Mouse (Mus musculus): ENCODE results near the gene Lipt2. TPM values are rescaled to one million over a fixed set of nuclear protein-coding genes. Genes with fewer than 3 reads are reported as not detected.

Gene Lipt2
- polyA plus RNA-seq (2012; rRNA removed; ENCODE audit: low replicate concordance) = 7.0 and 11.8 TPM in 2 replicates

GRCm38 (mm10) chr7:100159105-100159841 is at the start of gene Lipt2:
Gene Lipt2, plus strand, starts transcription at chr7:100159277.

GRCm38 (mm10) chr7:100121376-100121789 is 37.7 kb upstream of the Lipt2 start, which contains the start of gene Pold3:
Gene Pold3, minus strand, starts transcription at chr7:100121565.

GRCm38 (mm10) chr7:100176269-100176668 is 17.2 kb downstream of the Lipt2 start, which contains the start of gene Kcne3:
Gene Kcne3, plus strand, starts transcription at chr7:100176502.

Other genes starting within 250 kb of the Lipt2 start
- gene Rnf169, start 178.8 kb upstream of the Lipt2 start, polyA plus RNA-seq (2012; rRNA removed; ENCODE audit: low replicate concordance) = 4.0 and 8.5 TPM in 2 replicates
- 0.07 and 46.7 TPM in 2 replicates for gene Chrdl2, start 153.1 kb upstream of the Lipt2 start, polyA plus RNA-seq (2012; rRNA removed; ENCODE audit: low replicate concordance)
- gene Pold3, start 37.7 kb upstream of the Lipt2 start, polyA plus RNA-seq (2012; rRNA removed; ENCODE audit: low replicate concordance) = 5.2 and 11.5 TPM in 2 replicates
- gene Kcne3, start 17.2 kb downstream of the Lipt2 start, polyA plus RNA-seq (2012; rRNA removed; ENCODE audit: low replicate concordance) = 11.4 and 18.2 TPM in 2 replicates
- 2.1 and 3.4 TPM in 2 replicates for gene Pgm2l1, start 68.1 kb downstream of the Lipt2 start, polyA plus RNA-seq (2012; rRNA removed; ENCODE audit: low replicate concordance)
- 0.85 and 5.2 TPM in 2 replicates for gene P4ha3, start 126.2 kb downstream of the Lipt2 start, polyA plus RNA-seq (2012; rRNA removed; ENCODE audit: low replicate concordance)
- gene C2cd3, start 213.0 kb downstream of the Lipt2 start, polyA plus RNA-seq (2012; rRNA removed; ENCODE audit: low replicate concordance) = 14.4 and 26.3 TPM in 2 replicates
- 67.9 and 96.9 TPM in 2 replicates for gene Ppme1, start 213.0 kb downstream of the Lipt2 start, polyA plus RNA-seq (2012; rRNA removed; ENCODE audit: low replicate concordance)